Mouse (Mus musculus): Measurements from ENCODE around the gene Tiparp. TPM values are rescaled to one million over a fixed set of nuclear protein-coding genes. Genes with fewer than 3 reads are reported as not detected.

Tiparp gene
- polyA plus RNA-seq, 1 experiment from 2014 or later: 33.3 TPM

DNA sequence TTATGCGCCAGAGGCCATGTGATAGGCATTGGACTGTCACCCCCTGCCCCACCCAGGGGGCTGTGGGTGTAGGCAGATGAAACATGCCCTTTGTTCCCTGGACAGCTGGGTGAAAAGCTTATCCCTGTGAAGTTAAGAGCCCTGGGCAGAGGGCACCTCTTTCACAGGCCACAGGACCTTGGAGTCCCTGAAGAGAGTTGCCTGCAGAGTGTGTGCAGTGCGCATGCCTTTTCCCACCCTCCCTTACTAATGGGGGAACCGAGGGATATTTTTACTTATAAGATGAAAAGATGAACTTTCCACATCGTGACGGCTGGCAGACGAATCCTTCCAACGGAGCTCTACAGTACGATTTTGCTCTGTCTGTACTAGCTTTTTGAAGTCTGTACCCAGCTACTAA lies 57.1 kb downstream of the Tiparp start:
- no peak for ATAC-seq (ENCODE audit: insufficient read depth, low FRiP score, low TSS enrichment)
- Histone ChIP-seq H3K9me3 (ENCODE audit: control insufficient read depth, low read length) (no peaks in the 10 kb centered on the region), H3K4me2 (ENCODE audit: low read depth) (no peak overlapping the region), H3K4me1 (ENCODE audit: control insufficient read depth, insufficient read depth, low read length) (0 out of 2 replicates have a peak, but pooled peaks cover 6% of the 10 kb centered on the region), H3K36me3 (ENCODE audit: control insufficient read depth, insufficient read depth, low read length) (no peaks in the 10 kb centered on the region), H3K9ac (ENCODE audit: low read length) (no peak overlapping the region), H3K27me3 (ENCODE audit: control insufficient read depth, insufficient read depth, low read length) (no peaks in the 10 kb centered on the region), H3K27ac (ENCODE audit: low read depth, low read length) (no peak overlapping the region), H3K4me3 (ENCODE audit: low read depth, low read length) (no peak overlapping the region)
- 77% methylated on average over 8 of the region's 8 CpGs for WGBS
- no peak for DNase-seq (ENCODE audit: low spot score)

GRCm38 (mm10) chr3:65585823-65586482 lies 57.7 kb downstream of the Tiparp start:
- H3K36me3 ChIP-seq (ENCODE audit: control insufficient read depth, insufficient read depth, low read length): no peaks in the 10 kb centered on the region
- WGBS: 40% methylated on average over 16 of the region's 16 CpGs
- no peak overlapping the region for H3K27ac ChIP-seq (ENCODE audit: low read depth, low read length)
- peak overlapping the region; percentile 45 for H3K9ac ChIP-seq (ENCODE audit: low read length)
- no peaks in the 10 kb centered on the region for H3K9me3 ChIP-seq (ENCODE audit: control insufficient read depth, low read length)
- H3K27me3 ChIP-seq (ENCODE audit: control insufficient read depth, insufficient read depth, low read length): no peaks in the 10 kb centered on the region
- H3K4me1 ChIP-seq (ENCODE audit: control insufficient read depth, insufficient read depth, low read length): 0 out of 2 replicates have a peak, but pooled peaks cover 6% of the 10 kb centered on the region
- DNase-seq (ENCODE audit: low spot score) (no peak), ATAC-seq (ENCODE audit: insufficient read depth, low FRiP score, low TSS enrichment) (0 out of 2 replicates have a peak, but pooled peaks have one; percentile 27)
- H3K4me2 ChIP-seq (ENCODE audit: low read depth): peak overlapping the region; percentile 37
- H3K4me3 ChIP-seq (ENCODE audit: low read depth, low read length): peak overlapping the region; percentile 16

DNA sequence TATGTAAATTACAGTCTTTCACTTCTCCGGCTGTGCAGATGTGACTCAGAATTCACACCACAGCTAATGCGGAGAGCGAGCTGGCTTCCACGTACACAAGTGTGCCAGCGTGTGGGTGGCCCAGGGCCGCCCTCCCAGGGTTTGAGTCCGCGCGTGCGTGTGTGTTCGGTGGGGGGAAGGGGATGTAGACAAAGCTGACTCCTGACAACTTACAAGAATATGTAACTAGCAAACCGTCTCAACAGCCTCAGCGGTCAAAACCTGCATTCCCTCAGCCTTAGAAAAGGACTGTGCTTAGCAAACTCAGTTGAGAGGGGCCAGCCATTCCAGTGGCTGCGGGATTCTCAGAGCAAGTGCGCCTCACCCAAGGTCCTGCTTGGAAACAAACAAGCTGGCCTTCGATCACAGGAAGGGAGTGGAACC lies 58.3 kb downstream of the Tiparp start:
- peak overlapping the region; percentile 45 for H3K9ac ChIP-seq (ENCODE audit: low read length)
- ATAC-seq (ENCODE audit: insufficient read depth, low FRiP score, low TSS enrichment): peak; percentile 68; the same call in 1 of the 2 replicates
- WGBS: 8% methylated on average over 16 of the region's 16 CpGs

GRCm38 (mm10) chr3:65586966-65587365 lies 58.8 kb downstream of the Tiparp start:
- WGBS: 77% methylated on average over 2 of the region's 2 CpGs
- H3K4me2 ChIP-seq (ENCODE audit: low read depth): no peak overlapping the region
- H3K36me3 ChIP-seq (ENCODE audit: control insufficient read depth, insufficient read depth, low read length): no peaks in the 10 kb centered on the region
- ATAC-seq (ENCODE audit: insufficient read depth, low FRiP score, low TSS enrichment) (no peak), DNase-seq (ENCODE audit: low spot score) (no peak)
- 0 out of 2 replicates have a peak, but pooled peaks cover 6% of the 10 kb centered on the region for H3K4me1 ChIP-seq (ENCODE audit: control insufficient read depth, insufficient read depth, low read length)
- H3K9ac ChIP-seq (ENCODE audit: low read length): no peak overlapping the region
- H3K27me3 ChIP-seq (ENCODE audit: control insufficient read depth, insufficient read depth, low read length): no peaks in the 10 kb centered on the region
- H3K27ac ChIP-seq (ENCODE audit: low read depth, low read length): no peak overlapping the region
- no peaks in the 10 kb centered on the region for H3K9me3 ChIP-seq (ENCODE audit: control insufficient read depth, low read length)
- no peak overlapping the region for H3K4me3 ChIP-seq (ENCODE audit: low read depth, low read length)

More for the DNA sequence above, 58.3 kb downstream of the Tiparp start:
- Histone ChIP-seq H3K4me3 (ENCODE audit: low read depth, low read length) (peak overlapping the region; percentile 16), H3K4me2 (ENCODE audit: low read depth) (peak overlapping the region; percentile 37), H3K27me3 (ENCODE audit: control insufficient read depth, insufficient read depth, low read length) (no peaks in the 10 kb centered on the region), H3K36me3 (ENCODE audit: control insufficient read depth, insufficient read depth, low read length) (no peaks in the 10 kb centered on the region), H3K27ac (ENCODE audit: low read depth, low read length) (no peak overlapping the region), H3K4me1 (ENCODE audit: control insufficient read depth, insufficient read depth, low read length) (0 out of 2 replicates have a peak, but pooled peaks cover 6% of the 10 kb centered on the region), H3K9me3 (ENCODE audit: control insufficient read depth, low read length) (no peaks in the 10 kb centered on the region)
- DNase-seq (ENCODE audit: low spot score): peak; percentile 69

DNA sequence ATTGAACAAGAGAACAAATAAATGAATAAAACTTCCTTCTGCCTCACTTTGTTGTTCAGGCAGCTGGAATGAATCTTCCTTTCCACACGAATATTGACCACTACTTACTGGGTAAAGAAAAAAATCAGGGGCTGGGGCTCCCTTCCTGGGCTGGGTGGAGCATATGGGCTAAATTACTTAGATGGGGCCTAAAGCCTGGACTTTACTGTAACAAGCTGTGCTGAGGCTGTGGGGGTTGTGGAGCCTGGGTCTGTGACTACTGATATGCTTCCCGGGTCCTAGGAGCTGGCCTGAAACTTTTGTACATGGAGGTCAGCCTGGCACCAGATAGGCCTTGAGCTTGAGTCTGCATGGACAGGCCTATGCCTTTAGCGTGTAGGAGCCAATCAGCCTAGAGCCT lies 60.2 kb downstream of the Tiparp start:
- DNase-seq (ENCODE audit: low spot score) (no peak), ATAC-seq (ENCODE audit: insufficient read depth, low FRiP score, low TSS enrichment) (no peak)
- H3K4me1 ChIP-seq (ENCODE audit: control insufficient read depth, insufficient read depth, low read length): 0 out of 2 replicates have a peak, but pooled peaks cover 6% of the 10 kb centered on the region
- no peaks in the 10 kb centered on the region for H3K36me3 ChIP-seq (ENCODE audit: control insufficient read depth, insufficient read depth, low read length)
- no peak overlapping the region for H3K27ac ChIP-seq (ENCODE audit: low read depth, low read length)
- H3K27me3 ChIP-seq (ENCODE audit: control insufficient read depth, insufficient read depth, low read length): no peaks in the 10 kb centered on the region
- no peak overlapping the region for H3K4me3 ChIP-seq (ENCODE audit: low read depth, low read length)
- WGBS: 72% methylated on average over 3 of the region's 3 CpGs
- no peaks in the 10 kb centered on the region for H3K9me3 ChIP-seq (ENCODE audit: control insufficient read depth, low read length)
- no peak overlapping the region for H3K9ac ChIP-seq (ENCODE audit: low read length)
- no peak overlapping the region for H3K4me2 ChIP-seq (ENCODE audit: low read depth)

DNA sequence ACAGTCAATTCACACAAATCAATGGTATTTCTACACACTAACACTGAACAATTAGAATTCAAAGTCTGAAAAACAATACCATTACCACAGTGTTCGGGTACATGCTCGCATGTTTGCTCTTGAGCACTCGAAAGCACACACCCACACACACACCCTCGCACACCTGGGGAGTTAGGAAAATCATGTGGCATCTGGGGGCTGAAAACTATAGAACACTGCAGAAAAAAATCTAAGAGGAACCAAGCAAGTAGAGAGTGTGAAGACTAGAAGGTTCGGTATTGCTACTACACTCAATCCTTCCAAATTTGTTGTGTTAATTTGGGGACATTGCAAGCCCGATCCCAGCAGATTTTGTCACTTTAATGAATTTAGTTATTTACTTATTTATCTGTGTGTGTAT lies 64.6 kb downstream of the Tiparp start:
- DNase-seq (ENCODE audit: low spot score) (no peak), ATAC-seq (ENCODE audit: insufficient read depth, low FRiP score, low TSS enrichment) (no peak)
- Histone ChIP-seq H3K27ac (ENCODE audit: low read depth, low read length) (no peak overlapping the region), H3K4me1 (ENCODE audit: control insufficient read depth, insufficient read depth, low read length) (no peaks in the 10 kb centered on the region), H3K27me3 (ENCODE audit: control insufficient read depth, insufficient read depth, low read length) (no peaks in the 10 kb centered on the region), H3K9ac (ENCODE audit: low read length) (no peak overlapping the region), H3K36me3 (ENCODE audit: control insufficient read depth, insufficient read depth, low read length) (no peaks in the 10 kb centered on the region), H3K4me2 (ENCODE audit: low read depth) (no peak overlapping the region), H3K9me3 (ENCODE audit: control insufficient read depth, low read length) (no peaks in the 10 kb centered on the region), H3K4me3 (ENCODE audit: low read depth, low read length) (no peak overlapping the region)
- WGBS: 93% methylated on average over 6 of the region's 6 CpGs

- no peaks in the 10 kb centered on the region for H3K27me3 ChIP-seq (ENCODE audit: control insufficient read depth, insufficient read depth, low read length)
- no peak overlapping the region for H3K27ac ChIP-seq (ENCODE audit: low read depth, low read length)
- H3K9ac ChIP-seq (ENCODE audit: low read length): no peak overlapping the region
- no peaks in the 10 kb centered on the region for H3K36me3 ChIP-seq (ENCODE audit: control insufficient read depth, insufficient read depth, low read length)
- no peaks in the 10 kb centered on the region for H3K4me1 ChIP-seq (ENCODE audit: control insufficient read depth, insufficient read depth, low read length)
- H3K4me2 ChIP-seq (ENCODE audit: low read depth): no peak overlapping the region
- ATAC-seq (ENCODE audit: insufficient read depth, low FRiP score, low TSS enrichment): no peak
- no peak for DNase-seq (ENCODE audit: low spot score)
- no peaks in the 10 kb centered on the region for H3K9me3 ChIP-seq (ENCODE audit: control insufficient read depth, low read length)
- H3K4me3 ChIP-seq (ENCODE audit: low read depth, low read length): no peak overlapping the region
These were observed 66.3 kb downstream of the Tiparp start for GRCm38 (mm10) chr3:65594493-65594892.

DNA sequence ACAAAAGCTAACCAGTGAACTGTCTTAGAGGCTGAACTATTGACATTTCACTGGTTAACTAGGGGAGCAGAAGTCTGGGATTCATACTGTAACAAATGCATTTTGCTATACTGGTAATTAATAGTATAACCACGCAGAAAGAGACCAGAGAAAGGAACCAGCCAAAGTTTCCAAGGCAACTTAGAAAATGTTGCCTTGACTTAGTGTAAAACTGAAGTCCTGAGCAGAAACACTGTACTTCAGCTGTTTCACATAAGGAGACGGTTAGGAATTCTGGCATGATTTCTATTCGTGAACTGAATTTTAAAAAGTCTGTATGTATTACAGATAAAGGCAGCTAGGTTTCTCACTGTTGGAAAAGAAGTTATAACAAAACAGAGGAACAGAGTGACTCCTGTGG lies 67.0 kb downstream of the Tiparp start:
- H3K27ac ChIP-seq (ENCODE audit: low read depth, low read length): no peak overlapping the region
- no peak overlapping the region for H3K4me3 ChIP-seq (ENCODE audit: low read depth, low read length)
- no peak overlapping the region for H3K9ac ChIP-seq (ENCODE audit: low read length)
- no peak for ATAC-seq (ENCODE audit: insufficient read depth, low FRiP score, low TSS enrichment)
- 73% methylated on average over 3 of the region's 3 CpGs for WGBS
- no peak overlapping the region for H3K4me2 ChIP-seq (ENCODE audit: low read depth)
- no peak for DNase-seq (ENCODE audit: low spot score)
- no peaks in the 10 kb centered on the region for H3K27me3 ChIP-seq (ENCODE audit: control insufficient read depth, insufficient read depth, low read length)
- no peaks in the 10 kb centered on the region for H3K4me1 ChIP-seq (ENCODE audit: control insufficient read depth, insufficient read depth, low read length)
- H3K9me3 ChIP-seq (ENCODE audit: control insufficient read depth, low read length): no peaks in the 10 kb centered on the region
- H3K36me3 ChIP-seq (ENCODE audit: control insufficient read depth, insufficient read depth, low read length): no peaks in the 10 kb centered on the region

All from neural tube, embryonic 11.5 days (tissue).